Mouse (Mus musculus) urinary bladder, postnatal 4 days (tissue): ENCODE data around the gene Ppp2r3d.
"Not testable (repeated sequence)": the region's sequence is repeated elsewhere in the genome, so short reads cannot be mapped to it uniquely, and the experiment has no call there.

Experiments
- DNase-seq, 2 experiments: peaks; one replicate each; pipeline ENCODE4 v3.0.0; 2021 to 2022; ENCODE audit warnings: low spot score in 2 of 2

Gene Ppp2r3d

GRCm38 (mm10) chr9:124476096-124476902 lies at the start of gene Ppp2r3d:
TSS of gene Ppp2r3d (minus strand) at chr9:124476898.
- no peak for DNase-seq

GRCm38 (mm10) chr9:124493693-124494092 lies 17.0 kb upstream of the Ppp2r3d start, which contains the start of gene Gm21836:
TSS of gene Gm21836 (minus strand) at chr9:124493793.
- not testable (repeated sequence) for DNase-seq

GRCm38 (mm10) chr9:124480361-124480980 lies 3.8 kb upstream of the Ppp2r3d start:
- DNase-seq = not testable (repeated sequence)

GRCm38 (mm10) chr9:124478081-124478480 lies 1.4 kb upstream of the Ppp2r3d start:
- no peak for DNase-seq

GRCm38 (mm10) chr9:124475689-124476088 lies 1.0 kb downstream of the Ppp2r3d start:
- no peak for DNase-seq

- peak; percentile 30 to 63 for DNase-seq
Observed at GRCm38 (mm10) chr9:124456572-124456971, 20.1 kb downstream of the Ppp2r3d start.

- peak; percentile 31 to 65 for DNase-seq
Observed at GRCm38 (mm10) chr9:124442533-124442855, 34.2 kb downstream of the Ppp2r3d start.

- peak; percentile 23 to 65 for DNase-seq
Observed at GRCm38 (mm10) chr9:124441681-124442532, 34.8 kb downstream of the Ppp2r3d start.

GRCm38 (mm10) chr9:124440724-124441045 lies 36.0 kb downstream of the Ppp2r3d start:
- no peak for DNase-seq

GRCm38 (mm10) chr9:124439848-124440723 lies 36.6 kb downstream of the Ppp2r3d start:
- DNase-seq = peak; percentile 35 to 63

GRCm38 (mm10) chr9:124439403-124439847 lies 37.3 kb downstream of the Ppp2r3d start:
- DNase-seq = peak; percentile 35 to 62

- peak; percentile 24 to 61 for DNase-seq
Observed at GRCm38 (mm10) chr9:124438686-124439346, 37.9 kb downstream of the Ppp2r3d start.

GRCm38 (mm10) chr9:124425411-124425885 lies 51.2 kb downstream of the Ppp2r3d start:
- DNase-seq = peak; percentile 95 to 98

- peak; percentile 98 to 100 for DNase-seq
Observed at GRCm38 (mm10) chr9:124424542-124425410, 51.9 kb downstream of the Ppp2r3d start.

- DNase-seq = no peak
Observed at GRCm38 (mm10) chr9:124424292-124424541, 52.5 kb downstream of the Ppp2r3d start.

- peak; percentile 98 to 99 for DNase-seq
Observed at GRCm38 (mm10) chr9:124423552-124424291, 53.0 kb downstream of the Ppp2r3d start.

- peak; percentile 99 for DNase-seq
Observed at GRCm38 (mm10) chr9:124422900-124423551, 53.7 kb downstream of the Ppp2r3d start.

- DNase-seq = peak; percentile 83 to 85
Observed at GRCm38 (mm10) chr9:124422427-124422826, 54.3 kb downstream of the Ppp2r3d start.

GRCm38 (mm10) chr9:124412921-124413320 lies 63.8 kb downstream of the Ppp2r3d start:
- no peak for DNase-seq
